Mouse (Mus musculus) cerebellum, adult 11 months (tissue): ENCODE measurements around the gene Sorbs1.

ENCODE experiments used
- DNase-seq: peaks from one replicate; pipeline ENCODE4 v3.0.0; 2022

The Sorbs1 gene

DNA sequence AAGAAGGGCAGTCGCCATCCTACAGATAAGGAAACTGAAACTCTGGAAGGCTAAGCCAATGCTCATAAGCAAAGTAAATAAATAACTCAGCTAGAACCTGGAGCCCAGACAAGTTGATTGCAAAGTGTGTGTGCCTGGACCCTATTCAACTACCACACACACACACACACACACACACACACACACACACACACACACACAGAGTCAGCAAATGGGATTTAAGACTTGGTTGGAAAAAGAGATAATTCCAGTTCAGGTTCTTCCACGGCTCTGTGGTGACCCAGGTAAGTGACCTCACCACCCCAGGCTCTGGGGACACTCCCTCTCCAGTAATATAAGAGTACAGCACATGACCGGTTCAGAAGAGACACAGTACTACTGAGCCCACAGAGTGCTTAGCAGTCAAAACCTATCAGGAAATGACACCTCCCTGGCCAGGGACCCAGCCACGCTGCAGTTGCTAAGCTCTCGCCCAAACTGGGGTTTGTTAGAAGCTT is 36.1 kb downstream of the Sorbs1 start:
- DNase-seq, result no peak

DNA sequence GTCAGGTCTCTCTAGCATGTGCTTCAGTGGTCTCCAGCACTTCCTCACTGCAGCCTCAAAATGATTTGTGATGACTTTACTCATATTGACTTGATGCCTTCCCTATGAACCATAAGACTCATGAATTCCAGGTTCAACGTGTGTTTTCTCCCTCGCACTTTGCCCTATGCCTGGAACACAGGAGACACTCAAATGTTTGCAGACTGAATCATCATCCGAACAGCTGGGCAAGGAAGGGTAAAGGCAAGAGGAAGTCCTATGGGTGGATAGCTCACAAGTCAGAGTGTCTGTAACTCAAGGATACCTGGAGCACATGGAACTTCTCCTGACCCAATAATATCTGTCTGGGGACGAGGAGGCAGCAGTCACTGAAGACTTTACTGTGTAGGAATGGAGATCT is 37.1 kb downstream of the Sorbs1 start:
- DNase-seq, result no peak

DNA sequence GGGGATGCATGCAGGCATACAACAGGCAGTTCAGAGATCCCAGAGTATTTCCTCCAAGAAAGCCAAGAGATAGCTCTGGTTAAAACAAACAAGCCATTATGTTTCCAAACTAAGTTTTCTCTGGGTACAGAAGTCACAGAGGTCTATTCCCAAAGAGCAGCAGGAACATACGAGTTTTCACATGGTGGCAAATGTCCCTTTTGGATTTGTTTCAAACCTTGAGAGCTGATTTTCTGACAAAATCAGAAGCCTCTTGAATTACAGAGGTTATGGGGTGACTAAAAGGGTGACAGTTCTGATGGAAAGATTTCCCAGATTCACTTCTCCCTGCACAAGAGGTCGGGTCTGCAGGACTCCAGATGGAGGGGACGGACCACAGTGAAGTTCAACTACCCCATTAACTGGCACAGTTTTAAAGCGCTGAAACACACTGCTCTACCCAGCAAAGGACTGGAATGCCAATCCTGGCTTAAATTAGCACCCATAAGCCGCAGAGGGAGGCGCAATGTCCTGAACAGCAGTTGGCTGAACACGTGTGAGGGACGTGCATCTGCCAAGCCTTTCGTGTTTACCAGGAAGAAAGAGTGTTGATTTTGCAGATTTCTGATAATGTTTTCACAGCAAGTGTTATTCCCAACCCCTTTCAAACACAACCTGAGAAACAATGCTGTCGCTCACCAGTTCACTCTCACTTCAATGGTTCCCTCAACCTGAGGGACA is 41.9 kb downstream of the Sorbs1 start:
- peak; percentile 41 for DNase-seq

DNA sequence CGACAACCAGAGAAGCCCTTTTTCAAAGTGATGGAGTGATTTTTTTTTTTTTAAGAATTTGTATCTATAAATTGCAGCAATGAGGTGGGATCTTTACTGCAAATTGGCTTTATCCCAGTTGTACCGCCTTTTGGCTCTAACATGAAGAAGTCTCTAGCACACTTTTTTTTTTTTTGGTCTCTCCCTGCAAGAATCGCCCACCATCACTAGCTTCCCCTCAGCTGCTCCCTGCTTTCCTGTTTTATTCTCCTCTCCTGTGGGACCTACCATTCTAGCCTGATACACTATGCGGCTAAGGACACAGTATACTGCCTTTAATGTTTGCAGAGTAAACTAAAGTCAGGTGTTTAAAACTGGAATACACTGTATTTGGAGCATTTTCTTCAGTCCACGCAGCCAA is 43.8 kb downstream of the Sorbs1 start:
- no peak for DNase-seq

DNA sequence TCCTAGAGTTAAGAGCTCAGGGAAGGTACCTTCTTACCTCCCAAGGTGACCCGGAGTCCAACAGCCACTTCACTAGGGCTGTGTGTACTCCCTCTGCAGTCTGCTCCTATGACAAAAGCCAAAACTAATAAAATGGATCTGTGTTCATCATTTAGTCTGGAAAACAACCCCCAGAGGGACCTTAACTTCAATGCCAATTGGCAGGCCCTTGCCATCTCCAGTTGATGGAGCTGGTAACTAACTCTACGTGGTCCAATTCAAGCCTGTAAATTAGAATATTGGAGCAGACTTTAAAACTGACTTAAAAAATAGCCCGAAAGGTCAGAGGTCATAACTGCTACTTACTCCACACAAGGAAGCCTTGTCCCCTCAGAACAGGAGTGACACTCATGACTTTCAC is 45.3 kb downstream of the Sorbs1 start:
- DNase-seq, result no peak

DNA sequence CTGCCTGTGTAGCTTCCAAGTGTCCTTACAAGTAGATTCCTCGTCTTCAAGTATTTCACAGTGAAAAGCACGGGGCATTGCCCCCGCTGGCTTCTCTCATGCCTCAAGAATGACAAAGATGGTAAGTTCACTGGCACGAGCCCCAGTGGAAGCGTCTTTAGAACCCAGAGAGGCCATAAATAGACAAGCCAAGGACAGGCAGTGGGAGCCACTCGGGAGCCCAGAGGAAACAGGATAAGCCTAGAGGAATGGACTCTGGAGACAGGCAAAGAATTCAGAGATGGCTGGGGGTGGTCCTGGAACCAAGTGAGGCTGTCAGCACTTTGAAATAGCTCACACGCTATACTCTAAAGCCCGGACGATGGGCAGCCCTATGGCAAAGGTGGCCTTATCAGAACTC is 45.8 kb downstream of the Sorbs1 start:
- no peak for DNase-seq

DNA sequence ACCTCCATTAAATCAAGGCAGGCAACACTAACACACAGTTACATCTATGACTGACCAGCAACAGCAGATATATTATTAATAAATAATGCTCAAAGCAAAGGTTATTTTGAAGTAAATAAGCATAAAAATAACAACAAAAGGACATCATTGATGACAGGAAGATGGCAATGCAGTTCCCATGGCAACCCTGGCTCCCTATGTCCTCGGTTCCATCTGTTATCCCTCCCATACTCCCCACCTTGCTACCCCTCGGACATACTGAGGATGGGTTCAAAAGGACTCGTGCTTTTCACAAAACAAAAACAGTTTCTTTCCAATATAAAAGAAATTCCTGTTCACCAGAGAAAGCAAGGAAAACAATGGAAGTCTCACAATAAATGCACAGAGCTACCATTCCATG is 48.2 kb downstream of the Sorbs1 start:
- DNase-seq, result no peak

DNA sequence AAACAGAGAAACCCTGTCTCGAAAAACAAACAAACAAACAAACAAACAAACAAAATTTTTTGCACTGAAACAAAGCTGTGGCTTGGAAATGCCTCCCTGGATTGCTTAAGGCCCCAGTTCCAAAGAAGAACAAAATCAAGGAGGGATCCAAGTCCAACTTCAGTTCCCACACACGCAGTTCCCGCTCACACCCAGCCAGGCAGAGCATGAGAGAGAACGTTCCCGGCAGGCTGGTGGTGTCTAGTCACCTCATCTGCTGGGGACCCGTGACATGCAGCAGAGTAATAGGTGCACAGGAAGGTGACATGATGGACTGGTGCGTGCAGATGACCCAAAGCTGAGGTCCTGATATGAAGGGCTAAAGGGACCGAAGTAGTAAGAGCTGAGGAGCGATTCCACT is 49.2 kb downstream of the Sorbs1 start:
- no peak for DNase-seq

DNA sequence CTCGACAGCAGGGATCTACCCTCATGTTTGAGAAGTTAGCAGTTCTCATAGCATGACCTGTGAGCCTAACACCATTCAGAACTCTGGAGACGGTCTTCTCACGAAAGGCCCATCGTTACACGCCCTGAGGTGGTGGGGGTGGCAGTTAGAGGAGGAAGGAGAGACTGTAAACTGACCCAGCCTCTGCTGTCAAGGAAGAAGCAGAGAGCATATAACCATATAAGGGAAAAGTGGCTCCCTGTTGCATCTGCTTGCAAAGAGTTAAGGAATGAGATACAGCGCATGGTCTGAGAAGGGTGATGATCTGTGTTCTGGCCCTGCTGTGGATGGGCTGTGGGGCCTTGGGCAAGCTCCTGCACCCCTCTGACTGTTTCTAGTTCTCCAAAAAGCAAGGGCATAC is 50.7 kb downstream of the Sorbs1 start:
- DNase-seq, result no peak

DNA sequence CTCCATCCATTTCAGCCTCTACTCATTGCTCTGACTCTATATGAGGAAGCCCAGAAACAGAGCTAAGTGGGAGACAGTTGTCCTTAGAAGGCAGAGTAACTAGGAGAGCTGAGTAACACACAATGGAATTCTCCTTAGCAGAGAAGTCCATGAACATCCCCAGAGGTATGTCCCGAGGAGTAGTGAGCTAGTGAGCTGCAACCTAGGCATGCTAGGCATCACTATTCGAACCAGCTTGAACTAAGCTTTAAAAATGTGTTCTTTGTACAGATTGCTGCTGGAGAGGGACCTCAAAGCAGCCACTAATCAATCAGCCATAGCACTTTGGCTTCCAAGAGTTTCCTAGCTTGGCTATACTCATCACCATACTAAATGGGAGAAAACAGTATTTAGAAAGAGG is 51.1 kb downstream of the Sorbs1 start:
- DNase-seq, result no peak

DNA sequence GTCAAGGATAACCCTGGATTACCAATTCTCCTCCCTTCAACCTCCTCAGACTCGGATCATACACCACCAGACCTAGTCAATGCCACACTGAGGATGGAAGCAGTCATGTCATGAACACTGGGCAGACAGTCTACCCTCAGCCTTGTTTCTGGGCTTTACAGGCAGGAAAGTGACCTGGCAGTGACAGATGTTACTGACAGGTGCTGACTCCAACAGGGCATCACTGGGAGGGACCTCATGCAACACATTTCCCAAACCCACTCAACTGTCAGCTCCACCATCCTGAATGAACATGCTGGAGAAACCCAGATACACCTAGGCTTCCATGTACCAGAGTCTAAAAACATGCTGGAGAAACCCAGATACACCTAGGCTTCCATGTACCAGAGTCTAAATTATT is 51.9 kb downstream of the Sorbs1 start:
- DNase-seq, result no peak

DNA sequence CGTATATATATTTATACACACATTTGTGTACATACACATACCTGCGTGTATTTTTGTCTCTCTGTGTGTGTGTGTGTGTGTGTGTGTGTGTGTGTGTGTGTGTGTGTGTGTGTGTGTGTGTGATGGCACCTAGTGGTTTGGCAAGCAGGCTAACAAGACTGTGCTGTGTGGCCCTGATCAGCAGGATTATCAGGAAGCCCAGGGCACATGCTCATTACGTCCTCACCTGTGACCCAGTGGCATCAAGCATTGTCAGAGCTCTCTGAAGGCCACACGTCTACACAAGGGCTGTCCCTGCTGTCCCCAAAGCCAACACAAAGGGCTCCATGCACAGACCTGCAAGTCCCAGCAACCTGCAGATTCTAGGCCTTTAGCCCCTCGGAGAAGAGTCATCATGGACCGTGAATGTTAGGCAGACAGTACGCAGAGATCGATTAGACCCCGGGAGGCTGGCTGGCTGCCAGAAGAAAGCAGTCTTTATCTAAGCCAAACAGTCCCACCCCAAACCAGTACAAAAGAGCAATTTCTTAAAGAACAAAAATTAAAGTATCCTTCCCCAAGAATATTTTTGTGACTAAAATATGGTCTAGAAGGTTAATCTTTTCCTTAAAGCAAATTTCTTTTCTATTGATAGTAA is 52.6 kb downstream of the Sorbs1 start:
- DNase-seq, result no peak

DNA sequence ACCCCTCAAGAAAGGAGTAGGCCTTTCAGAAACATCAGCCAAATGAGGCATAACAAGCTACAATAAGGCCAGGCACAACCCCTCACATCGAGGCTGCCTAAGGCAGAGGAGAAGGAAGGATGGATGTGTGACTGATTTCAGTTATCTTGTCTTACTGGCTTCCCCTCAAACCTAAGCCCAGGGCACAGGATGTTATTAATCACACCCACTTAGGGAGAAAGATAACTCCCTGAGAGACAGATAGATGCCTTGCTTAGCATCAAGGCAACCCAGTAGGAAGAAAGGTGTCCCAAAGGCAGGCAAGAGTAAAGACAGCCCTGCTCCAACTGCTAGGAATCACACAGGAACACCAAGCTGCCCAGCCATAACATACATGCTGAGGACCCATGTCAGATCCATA is 54.2 kb downstream of the Sorbs1 start:
- no peak for DNase-seq

DNA sequence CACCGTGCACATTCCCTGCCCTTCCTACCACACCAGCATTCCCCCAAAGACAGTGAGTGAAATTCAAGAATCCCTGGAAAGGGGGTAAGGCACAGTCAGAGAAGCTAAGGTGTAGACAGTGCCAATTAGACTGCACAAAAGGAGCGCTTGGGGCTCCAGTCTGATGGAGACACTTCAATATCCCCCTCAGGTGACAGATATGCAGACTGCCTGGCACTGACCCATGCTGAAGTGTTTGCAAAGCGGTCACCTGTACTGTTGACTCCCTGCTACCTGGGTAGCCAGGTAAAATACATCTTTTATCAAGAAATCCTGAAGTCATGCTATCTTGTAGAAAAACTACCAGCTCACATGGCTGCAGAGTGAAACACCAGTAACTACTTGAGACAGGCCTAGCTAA is 54.8 kb downstream of the Sorbs1 start:
- no peak for DNase-seq

DNA sequence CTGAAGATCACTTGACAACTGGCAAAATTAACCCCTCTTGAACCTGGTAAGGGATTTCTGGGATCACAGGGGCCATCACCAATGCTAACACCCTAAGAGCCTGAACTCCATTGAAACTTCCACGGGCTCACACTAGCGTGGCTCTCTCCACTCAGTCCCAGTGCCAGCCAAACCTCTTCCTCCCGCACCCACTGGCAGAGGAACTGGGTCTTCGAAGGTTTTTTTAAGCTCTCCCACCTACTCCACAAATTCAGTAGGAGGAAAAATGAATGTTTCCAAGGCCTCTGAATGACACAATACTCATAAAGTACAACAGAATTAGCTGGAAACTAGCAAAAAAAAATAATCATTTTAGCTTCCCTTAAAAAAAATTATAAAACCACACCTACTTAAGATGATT is 58.3 kb downstream of the Sorbs1 start:
- no peak for DNase-seq

DNA sequence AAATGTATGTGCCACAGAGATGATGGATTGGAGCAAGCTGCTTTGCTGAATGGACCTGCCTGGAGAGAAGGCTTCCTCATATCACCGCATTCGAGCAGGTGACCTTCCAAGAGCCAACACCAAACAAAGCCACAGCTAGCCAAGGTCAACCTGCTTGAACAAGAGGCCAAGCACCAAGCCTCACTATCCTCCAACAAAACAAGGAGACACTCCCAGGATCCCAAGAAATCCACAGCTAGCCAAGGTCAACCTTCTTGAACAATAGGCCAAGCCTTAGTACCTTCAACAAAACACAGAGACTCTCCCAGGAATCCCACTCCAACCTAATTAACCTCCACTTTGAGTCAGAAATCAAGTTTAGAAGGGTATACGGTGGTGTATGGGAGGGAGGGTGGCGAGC is 59.5 kb downstream of the Sorbs1 start:
- no peak for DNase-seq

DNA sequence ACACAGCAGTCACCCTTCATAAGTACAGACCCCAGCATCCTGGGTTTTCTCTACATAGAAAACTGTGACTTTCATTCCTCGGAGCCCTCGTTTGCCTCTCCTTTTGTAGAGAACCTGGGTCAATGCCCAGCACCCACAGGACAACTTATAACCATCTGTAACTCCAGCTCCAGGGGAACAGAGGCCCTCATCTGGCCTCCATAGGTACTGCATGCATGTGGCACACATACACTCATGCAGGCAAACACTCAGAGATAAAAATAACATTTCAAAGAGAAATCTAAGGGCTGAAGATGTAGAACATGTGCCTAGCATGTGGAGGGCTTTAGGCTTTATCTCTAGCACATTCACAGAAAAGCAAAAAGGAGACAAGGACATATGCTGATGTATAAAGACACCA is 61.4 kb downstream of the Sorbs1 start:
- DNase-seq, result no peak

DNA sequence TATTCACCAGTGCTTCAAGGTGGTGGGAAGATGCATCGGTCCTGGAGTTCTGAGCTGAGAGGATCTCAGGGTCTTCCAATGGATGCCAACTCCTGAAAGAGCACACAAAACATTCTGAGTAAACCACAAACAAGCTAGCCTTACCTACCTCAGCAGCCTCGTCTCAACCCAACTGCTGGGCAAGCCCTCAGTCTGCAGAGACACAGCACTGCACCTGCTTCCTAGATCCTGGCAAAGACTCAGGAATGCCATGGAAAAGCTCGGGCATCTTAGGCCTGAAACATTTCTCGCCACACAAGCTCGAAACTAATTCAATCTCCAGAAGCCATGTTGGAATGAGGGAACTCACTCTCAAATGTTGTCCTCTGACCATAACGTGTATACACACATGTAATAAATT is 62.3 kb downstream of the Sorbs1 start:
- DNase-seq, result no peak

DNA sequence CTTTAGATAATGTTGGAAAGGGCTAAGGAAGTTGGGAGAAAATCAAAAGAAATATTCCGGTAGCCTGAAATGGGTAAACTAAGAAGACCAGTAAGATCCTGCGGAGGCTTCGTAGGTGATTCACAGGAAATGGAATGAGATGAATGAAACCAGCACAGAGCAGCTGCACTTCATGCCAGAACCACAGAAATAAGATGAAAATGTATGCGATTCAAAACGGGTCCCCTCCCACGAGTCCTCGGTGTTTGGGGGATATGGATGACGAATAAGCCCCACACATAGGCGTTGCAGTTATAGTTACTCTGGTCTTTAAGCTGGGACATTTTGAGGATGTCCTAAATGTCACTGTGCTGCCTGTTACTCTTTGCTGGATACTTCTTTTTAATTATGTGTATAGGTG is 67.1 kb downstream of the Sorbs1 start:
- no peak for DNase-seq

DNA sequence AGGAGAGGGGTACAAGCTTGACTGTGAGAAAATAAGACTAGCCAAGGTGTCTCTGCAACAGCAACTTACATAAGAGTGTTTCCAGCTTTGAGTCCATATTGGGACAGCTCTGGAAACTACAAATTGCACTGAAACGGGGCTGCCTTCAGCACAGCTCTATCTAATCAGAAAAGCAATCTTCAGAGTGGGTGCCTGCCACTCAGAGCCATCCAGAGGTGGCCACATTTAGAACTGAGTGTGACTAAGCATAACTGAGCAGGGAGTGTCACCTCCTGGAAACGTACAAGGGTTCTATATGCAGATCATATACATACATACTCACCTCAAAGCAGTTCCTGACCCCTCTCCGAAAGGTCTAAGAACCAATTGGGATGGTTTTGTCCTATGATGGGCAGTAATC is 71.2 kb downstream of the Sorbs1 start:
- no peak for DNase-seq

DNA sequence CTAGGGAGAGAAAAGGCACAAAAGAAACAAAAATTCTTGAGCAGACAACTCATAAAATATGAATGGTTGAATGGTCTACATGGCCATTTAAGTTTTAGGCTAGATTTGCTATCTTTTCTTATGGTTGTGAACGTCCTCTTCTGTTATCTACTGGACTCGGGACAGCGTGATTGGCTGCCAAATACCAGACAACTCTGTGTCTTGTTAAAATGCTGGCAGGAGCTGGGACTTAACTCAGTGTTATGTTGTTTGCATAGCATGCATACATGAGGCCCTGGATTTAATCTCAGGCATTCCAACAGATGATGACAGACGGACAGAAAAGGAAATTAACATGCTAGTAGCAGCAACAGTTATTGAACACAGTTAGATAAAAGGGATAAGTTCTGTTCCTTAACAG is 72.6 kb downstream of the Sorbs1 start:
- DNase-seq, result no peak

DNA sequence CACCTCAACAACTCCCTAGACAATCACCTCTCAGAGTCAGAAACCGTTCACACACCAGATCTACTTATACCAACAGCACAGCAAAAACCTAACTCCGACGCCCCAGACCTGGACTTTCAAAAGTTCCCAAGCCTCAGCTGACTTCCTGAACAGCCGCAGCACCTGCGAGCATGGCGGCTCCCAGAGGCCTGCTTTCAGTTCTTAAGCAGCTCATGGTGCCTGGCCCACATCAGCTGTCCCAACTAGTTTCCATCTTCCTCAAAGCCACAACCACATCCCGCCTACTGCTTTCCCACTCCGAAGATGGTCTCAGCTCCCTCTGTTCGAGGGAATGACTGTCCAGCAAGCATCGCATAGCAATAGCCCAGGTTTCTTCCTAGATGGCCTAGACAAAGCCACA is 74.7 kb downstream of the Sorbs1 start:
- no peak for DNase-seq

DNA sequence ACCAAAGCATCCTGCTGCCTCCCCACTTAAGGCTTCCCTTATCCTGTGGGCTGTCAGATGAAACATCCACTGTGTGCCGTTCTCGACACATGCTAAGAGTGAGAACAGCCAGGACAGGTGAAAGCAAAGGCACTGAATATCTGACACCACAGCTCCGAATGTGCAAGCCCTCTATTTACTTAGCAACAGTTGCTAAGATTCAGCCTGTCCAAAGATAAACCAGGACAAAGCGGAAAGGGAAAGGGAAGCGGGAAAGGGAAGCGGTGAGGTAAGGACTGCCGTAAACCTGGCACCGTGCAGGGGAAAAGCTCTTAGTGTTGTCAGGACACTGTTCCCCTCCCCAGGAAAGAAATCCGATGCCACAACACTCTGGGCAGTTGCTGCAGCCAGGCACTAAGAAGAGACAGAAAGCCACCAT is 75.9 kb downstream of the Sorbs1 start:
- no peak for DNase-seq

DNA sequence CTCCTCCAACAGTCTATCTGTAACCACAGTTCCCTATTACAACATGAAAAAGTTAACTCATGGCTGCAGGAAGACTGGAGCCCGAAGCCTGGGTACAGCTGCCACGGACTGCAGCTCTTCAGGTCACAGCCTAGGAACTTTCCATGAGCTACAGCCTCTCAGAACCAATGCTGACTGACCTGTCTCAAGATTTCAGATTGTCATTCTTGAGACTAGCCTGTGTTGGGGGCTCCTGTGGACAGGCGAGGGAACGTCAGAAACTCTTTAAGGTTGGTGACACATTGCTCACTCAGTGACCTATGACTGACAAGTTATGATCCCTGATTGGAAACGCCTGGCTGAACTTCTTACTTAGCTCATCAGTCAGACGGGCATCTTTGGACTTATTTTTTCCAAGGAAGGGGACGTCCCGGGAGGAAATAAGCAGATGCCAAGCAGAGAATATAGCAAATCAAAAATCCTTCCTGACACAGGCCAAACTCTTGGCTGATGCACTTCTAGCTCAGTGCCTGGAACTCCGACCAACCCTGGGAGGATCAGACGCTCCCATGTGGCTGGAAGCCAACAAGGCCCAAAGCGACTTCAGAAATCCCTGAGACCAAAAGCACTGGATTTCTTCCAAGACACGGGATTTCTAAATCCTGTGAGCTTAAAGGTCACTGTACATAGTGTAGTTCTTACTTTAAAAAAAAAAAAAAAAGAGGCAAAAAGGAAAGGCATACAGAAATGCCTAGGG is 76.9 kb downstream of the Sorbs1 start:
- no peak for DNase-seq
